Comparison of ENCODE assay signal across 9 mouse cellular contexts in genomic region chr8:119785764-119786405, GRCm38 (mm10). TPM values are rescaled to one million over a fixed set of nuclear protein-coding genes. Genes with fewer than 3 reads are reported as not detected.
DNase-seq lines count a peak whose midpoint lies in the region; ATAC-seq and TF ChIP-seq lines count a peak whose summit lies in the region.
"Had no signal": no experiment of that assay in that cellular context is flagged by ENCODE, and none has a peak within 500 bp of the region (broad histone marks: within the 10 kb centered on the region; RNA-seq: fewer than 3 reads in every experiment).

No protein-coding gene starts in this region.

- no peak for TF ChIP-seq CTCF in lung, adult 2 months (IDR thresholded peaks at IDR 0.05; ENCODE audit: insufficient read depth, low read length)

- 57% methylated on average over 18 of the region's 18 CpGs for WGBS in midbrain, embryonic 10.5 days
- 31% methylated on average over 18 of the region's 18 CpGs for WGBS in midbrain, embryonic 16.5 days
- 48% methylated on average over 18 of the region's 18 CpGs for WGBS in embryonic facial prominence, embryonic 11.5 days
- WGBS in hindbrain, embryonic 15.5 days = 24% methylated on average over 18 of the region's 18 CpGs
- WGBS in lung, adult 2 months = 71% methylated on average over 18 of the region's 18 CpGs

- TF ChIP-seq POLR2A in lung, adult 2 months (IDR thresholded peaks at IDR 0.05; ENCODE audit: borderline replicate concordance, extremely low read depth, low read depth, low read length) = no peak

- H3K27me3 ChIP-seq in midbrain, embryonic 10.5 days (ENCODE audit: low read depth, poor library complexity, severe bottlenecking) = peaks cover 9% of the 10 kb centered on the region; the same call in 1 of the 2 replicates
- no peaks in the 10 kb centered on the region for H3K27me3 ChIP-seq in midbrain, embryonic 16.5 days (ENCODE audit: control insufficient read depth, insufficient read depth, low read depth, low read length)
- no peaks in the 10 kb centered on the region for H3K27me3 ChIP-seq in embryonic facial prominence, embryonic 11.5 days (ENCODE audit: control insufficient read depth, insufficient read depth, low read length)
- no peaks in the 10 kb centered on the region for H3K27me3 ChIP-seq in hindbrain, embryonic 15.5 days

- H3K36me3 ChIP-seq in midbrain, embryonic 10.5 days = no peaks in the 10 kb centered on the region
- no peaks in the 10 kb centered on the region for H3K36me3 ChIP-seq in midbrain, embryonic 16.5 days (ENCODE audit: control insufficient read depth, insufficient read depth, low read length)
- no peaks in the 10 kb centered on the region for H3K36me3 ChIP-seq in embryonic facial prominence, embryonic 11.5 days (replicated peaks; ENCODE audit: control insufficient read depth, insufficient read depth, low read depth, low read length)
- no peaks in the 10 kb centered on the region for H3K36me3 ChIP-seq in hindbrain, embryonic 15.5 days

- H3K9ac ChIP-seq in midbrain, embryonic 16.5 days (ENCODE audit: low read depth, low read length) = no peak overlapping the region
- H3K9ac ChIP-seq in embryonic facial prominence, embryonic 11.5 days (replicated peaks; ENCODE audit: low read length) = no peak overlapping the region
- no peak overlapping the region for H3K9ac ChIP-seq in hindbrain, embryonic 15.5 days

- peak overlapping the region; percentile 73 for H3K27ac ChIP-seq in midbrain, embryonic 10.5 days (replicated peaks)
- H3K27ac ChIP-seq in midbrain, embryonic 16.5 days (ENCODE audit: low read length) = no peak overlapping the region
- no peak overlapping the region for H3K27ac ChIP-seq in embryonic facial prominence, embryonic 11.5 days (replicated peaks; ENCODE audit: low read depth, low read length)
- H3K27ac ChIP-seq in hindbrain, embryonic 15.5 days (replicated peaks) = no peak overlapping the region

- no peaks in the 10 kb centered on the region for H3K9me3 ChIP-seq in midbrain, embryonic 10.5 days (replicated peaks)
- H3K9me3 ChIP-seq in midbrain, embryonic 16.5 days (replicated peaks; ENCODE audit: control insufficient read depth, low read length, poor library complexity, severe bottlenecking) = no peaks in the 10 kb centered on the region
- H3K9me3 ChIP-seq in embryonic facial prominence, embryonic 11.5 days (replicated peaks; ENCODE audit: control insufficient read depth, low read length) = no peaks in the 10 kb centered on the region
- H3K9me3 ChIP-seq in hindbrain, embryonic 15.5 days = no peaks in the 10 kb centered on the region

- H3K4me2 ChIP-seq in midbrain, embryonic 16.5 days (ENCODE audit: low read length) = no peak overlapping the region
- no peak overlapping the region for H3K4me2 ChIP-seq in embryonic facial prominence, embryonic 11.5 days (ENCODE audit: low read depth, low read length)
- 0 out of 2 replicates have a peak overlapping the region, but pooled peaks have one; percentile 23 for H3K4me2 ChIP-seq in hindbrain, embryonic 15.5 days

- peaks cover 80% of the 10 kb centered on the region for H3K4me1 ChIP-seq in midbrain, embryonic 10.5 days
- H3K4me1 ChIP-seq in midbrain, embryonic 16.5 days (ENCODE audit: control insufficient read depth, insufficient read depth, low read length) = no peaks in the 10 kb centered on the region; the same call in 1 of the 2 replicates
- no peaks in the 10 kb centered on the region for H3K4me1 ChIP-seq in embryonic facial prominence, embryonic 11.5 days (ENCODE audit: control insufficient read depth, insufficient read depth, low read length)
- peaks cover 16% of the 10 kb centered on the region for H3K4me1 ChIP-seq in hindbrain, embryonic 15.5 days (replicated peaks)
- no peaks in the 10 kb centered on the region for H3K4me1 ChIP-seq in lung, adult 2 months (ENCODE audit: control insufficient read depth, insufficient read depth, low read length)

- no peak for ATAC-seq in midbrain, embryonic 16.5 days
- ATAC-seq in embryonic facial prominence, embryonic 11.5 days (replicated peaks; ENCODE audit: insufficient number of reproducible peaks, low FRiP score, low TSS enrichment, low read depth) = peak; percentile 53
- ATAC-seq in hindbrain, embryonic 15.5 days (ENCODE audit: low FRiP score, low read depth) = peak; percentile 29; the same call in 1 of the 2 replicates

- H3K4me3 ChIP-seq in midbrain, embryonic 10.5 days = no peak overlapping the region
- no peak overlapping the region for H3K4me3 ChIP-seq in midbrain, embryonic 16.5 days (ENCODE audit: low read depth, low read length)
- H3K4me3 ChIP-seq in embryonic facial prominence, embryonic 11.5 days (ENCODE audit: low read depth, low read length) = no peak overlapping the region
- no peak overlapping the region for H3K4me3 ChIP-seq in hindbrain, embryonic 15.5 days
- no peak overlapping the region for H3K4me3 ChIP-seq in lung, adult 2 months (replicated peaks; ENCODE audit: extremely low read depth, low read depth, low read length)

- no peak for DNase-seq in midbrain, embryonic 10.5 days (ENCODE audit: low spot score)
- DNase-seq in embryonic facial prominence, embryonic 11.5 days (ENCODE audit: low spot score) = no peak
- DNase-seq in retina, postnatal 1 day = peak; percentile 69
- no peak for DNase-seq in lung, adult 2 months
- DNase-seq in adrenal gland, postnatal 4 days (ENCODE audit: low spot score in 2 of 2) = no peak
- DNase-seq in ovary, postnatal 10 days (ENCODE audit: low spot score) = no peak
- DNase-seq: lung, postnatal 14 days had no signal

RNA-seq across cellular contexts. Expression of gene Tldc1, which starts 7.7 kb away (rescaled TPM):
- polyA plus RNA-seq in midbrain, embryonic 10.5 days (2016; fragmentation: Nextera tagmentation; extraction: Ambion mirVana) = 15.4 and 16.4 TPM in 2 replicates
- polyA plus RNA-seq in midbrain, embryonic 16.5 days (2015; fragmentation: Nextera tagmentation; extraction: Ambion mirVana) = 10.9 and 12.2 TPM in 2 replicates
- 6.5 and 6.9 TPM in 2 replicates for polyA plus RNA-seq in embryonic facial prominence, embryonic 11.5 days (2014; fragmentation: Nextera tagmentation; extraction: Ambion mirVana)
- 10.1 and 13.2 TPM in 2 replicates for polyA plus RNA-seq in hindbrain, embryonic 15.5 days (2015; fragmentation: Nextera tagmentation; extraction: Ambion mirVana)
- 10.2 and 10.8 TPM in 2 replicates for polyA plus RNA-seq in lung, adult 2 months (2012; rRNA removed)
- total RNA-seq in adrenal gland, postnatal 4 days (2021) = 10 to 100 TPM; 16.7 to 17.3 TPM

RNA-seq across cellular contexts. Expression of gene Cotl1, which starts 54.5 kb away (rescaled TPM):
- polyA plus RNA-seq in midbrain, embryonic 10.5 days (2016; fragmentation: Nextera tagmentation; extraction: Ambion mirVana) = 150 and 197 TPM in 2 replicates
- 126 and 139 TPM in 2 replicates for polyA plus RNA-seq in midbrain, embryonic 16.5 days (2015; fragmentation: Nextera tagmentation; extraction: Ambion mirVana)
- polyA plus RNA-seq in embryonic facial prominence, embryonic 11.5 days (2014; fragmentation: Nextera tagmentation; extraction: Ambion mirVana) = 321 and 363 TPM in 2 replicates
- 147 and 151 TPM in 2 replicates for polyA plus RNA-seq in hindbrain, embryonic 15.5 days (2015; fragmentation: Nextera tagmentation; extraction: Ambion mirVana)
- polyA plus RNA-seq in lung, adult 2 months (2012; rRNA removed) = 155 and 180 TPM in 2 replicates
- 100 to 1,000 TPM in 1 of 2 experiments, 10 to 100 TPM in 1; 95.9 to 114 TPM for total RNA-seq in adrenal gland, postnatal 4 days (2021)
